In the genomic region with DNA sequence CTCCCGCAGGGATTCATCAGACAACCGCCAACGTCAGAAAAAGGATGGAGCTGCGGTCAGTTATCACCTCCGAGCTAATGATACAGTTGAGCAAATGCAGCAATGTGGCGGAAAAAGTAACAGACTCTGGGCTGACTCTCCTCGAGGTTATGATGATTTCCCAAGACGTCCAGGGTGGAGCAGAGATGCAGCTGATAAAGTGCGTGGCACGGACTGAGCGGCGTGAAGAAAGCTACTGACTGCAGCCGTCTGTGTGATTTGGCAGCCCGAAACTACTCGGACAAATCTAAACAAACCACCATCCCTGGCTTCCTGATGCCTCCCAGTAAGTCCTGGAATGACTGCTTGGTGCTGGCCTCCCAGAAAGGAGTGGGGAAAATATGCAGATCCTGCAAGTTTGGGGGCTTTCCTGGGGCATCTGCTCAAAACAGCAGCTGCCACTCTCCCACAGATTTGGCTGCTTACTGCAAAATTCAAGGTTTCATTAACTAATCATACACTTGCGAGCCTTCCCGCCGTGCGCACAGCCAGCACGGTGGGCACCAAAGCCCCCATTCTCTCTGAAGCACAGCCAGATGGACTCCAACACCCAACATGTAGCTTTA, we compare ENCODE assay signal across 11 mouse cellular contexts.
DNase-seq lines count a peak whose midpoint lies in the region; ATAC-seq lines count a peak whose summit lies in the region.
"Had no signal": no experiment of that assay in that cellular context is flagged by ENCODE, and none has a peak within 500 bp of the region (broad histone marks: within the 10 kb centered on the region; RNA-seq: fewer than 3 reads in every experiment).

No protein-coding gene starts in this region.

- 0 out of 2 replicates have a peak overlapping the region, but pooled peaks have one; percentile 23 for H3K4me2 ChIP-seq in hindbrain, embryonic 15.5 days
- no peak overlapping the region for H3K4me2 ChIP-seq in hindbrain, embryonic 12.5 days (replicated peaks)
- H3K4me2 ChIP-seq in neural tube, embryonic 15.5 days, result 0 out of 2 replicates have a peak overlapping the region, but pooled peaks have one; percentile 3
- H3K4me2 ChIP-seq in limb, embryonic 12.5 days, result no peak overlapping the region

- no peaks in the 10 kb centered on the region for H3K36me3 ChIP-seq in hindbrain, embryonic 15.5 days
- no peaks in the 10 kb centered on the region for H3K36me3 ChIP-seq in hindbrain, embryonic 12.5 days
- H3K36me3 ChIP-seq in neural tube, embryonic 15.5 days, result no peaks in the 10 kb centered on the region
- H3K36me3 ChIP-seq in limb, embryonic 12.5 days, result no peaks in the 10 kb centered on the region

- no peak for ATAC-seq in hindbrain, embryonic 15.5 days (ENCODE audit: low FRiP score, low read depth)
- no peak for ATAC-seq in hindbrain, embryonic 12.5 days (ENCODE audit: low FRiP score)
- ATAC-seq in neural tube, embryonic 15.5 days (ENCODE audit: low FRiP score), result no peak
- ATAC-seq in limb, embryonic 12.5 days (ENCODE audit: insufficient number of reproducible peaks, insufficient read depth, low FRiP score, low TSS enrichment, low read depth), result no peak

- H3K9me3 ChIP-seq in hindbrain, embryonic 15.5 days, result no peaks in the 10 kb centered on the region
- H3K9me3 ChIP-seq in hindbrain, embryonic 12.5 days (replicated peaks), result no peaks in the 10 kb centered on the region
- H3K9me3 ChIP-seq in neural tube, embryonic 15.5 days (replicated peaks), result no peaks in the 10 kb centered on the region
- H3K9me3 ChIP-seq in limb, embryonic 12.5 days, result no peaks in the 10 kb centered on the region

- no peak for DNase-seq in neural tube, embryonic 10.5 days (ENCODE audit: extremely low spot score, low spot score)
- DNase-seq in frontal cortex, postnatal 36 days (ENCODE audit: low spot score in 2 of 2), result no peak
- no peak for DNase-seq in ovary, postnatal 10 days (ENCODE audit: low spot score)
- DNase-seq: cerebellum, postnatal 14 days; gastrocnemius, postnatal 25 days; kidney, postnatal 14 days; thymus, adult 2 months had no signal

- no peak overlapping the region for H3K4me3 ChIP-seq in hindbrain, embryonic 15.5 days
- no peak overlapping the region for H3K4me3 ChIP-seq in hindbrain, embryonic 12.5 days
- no peak overlapping the region for H3K4me3 ChIP-seq in neural tube, embryonic 15.5 days (replicated peaks)
- H3K4me3 ChIP-seq in limb, embryonic 12.5 days (replicated peaks), result no peak overlapping the region

- H3K9ac ChIP-seq in hindbrain, embryonic 15.5 days, result no peak overlapping the region
- H3K9ac ChIP-seq in hindbrain, embryonic 12.5 days, result no peak overlapping the region
- no peak overlapping the region for H3K9ac ChIP-seq in neural tube, embryonic 15.5 days (replicated peaks)
- H3K9ac ChIP-seq in limb, embryonic 12.5 days (replicated peaks), result no peak overlapping the region

- no peaks in the 10 kb centered on the region for H3K27me3 ChIP-seq in hindbrain, embryonic 15.5 days
- no peaks in the 10 kb centered on the region for H3K27me3 ChIP-seq in hindbrain, embryonic 12.5 days
- H3K27me3 ChIP-seq in neural tube, embryonic 15.5 days (replicated peaks), result no peaks in the 10 kb centered on the region
- no peaks in the 10 kb centered on the region for H3K27me3 ChIP-seq in limb, embryonic 12.5 days

- 48% methylated on average over 20 of the region's 20 CpGs for WGBS in hindbrain, embryonic 15.5 days
- 65% methylated on average over 20 of the region's 20 CpGs for WGBS in hindbrain, embryonic 12.5 days
- 65% methylated on average over 20 of the region's 20 CpGs for WGBS in neural tube, embryonic 15.5 days
- 62% methylated on average over 20 of the region's 20 CpGs for WGBS in limb, embryonic 12.5 days

- H3K27ac ChIP-seq in hindbrain, embryonic 15.5 days (replicated peaks), result no peak overlapping the region
- H3K27ac ChIP-seq in hindbrain, embryonic 12.5 days, result no peak overlapping the region
- H3K27ac ChIP-seq in neural tube, embryonic 15.5 days (replicated peaks), result no peak overlapping the region
- H3K27ac ChIP-seq in limb, embryonic 12.5 days, result 0 out of 2 replicates have a peak overlapping the region, but pooled peaks have one; percentile 3

- peaks cover 11% of the 10 kb centered on the region; the same call in 1 of the 2 replicates for H3K4me1 ChIP-seq in hindbrain, embryonic 15.5 days (replicated peaks)
- H3K4me1 ChIP-seq in hindbrain, embryonic 12.5 days, result 0 out of 2 replicates have a peak, but pooled peaks cover 2% of the 10 kb centered on the region
- H3K4me1 ChIP-seq in neural tube, embryonic 15.5 days, result 0 out of 2 replicates have a peak, but pooled peaks cover 4% of the 10 kb centered on the region
- peaks cover 29% of the 10 kb centered on the region for H3K4me1 ChIP-seq in limb, embryonic 12.5 days (replicated peaks)

Comparison
In these comparisons a context has a peak if more than half of its experiments do, and no peak if none do; other contexts are left out.
1. H3K4me2 ChIP-seq: peak in hindbrain, embryonic 15.5 days (single experiment) and neural tube, embryonic 15.5 days (single experiment); none in hindbrain, embryonic 12.5 days (single experiment) and limb, embryonic 12.5 days (single experiment).